Mouse (Mus musculus): ENCODE results near the gene Mre11a.

- TF ChIP-seq CTCF (IDR thresholded peaks at IDR 0.05; ENCODE audit: insufficient read depth, low read length) (no peak), POLR2A (IDR thresholded peaks at IDR 0.05; ENCODE audit: borderline replicate concordance, extremely low read depth, low read depth, low read length) (no peak)
Observed at GRCm38 (mm10) chr9:14843311-14843857, 58.9 kb downstream of the Mre11a start.
